Mouse (Mus musculus): Measurements from ENCODE around the gene Gng3. TPM values are rescaled to one million over a fixed set of nuclear protein-coding genes. Genes with fewer than 3 reads are reported as not detected.

Gene Gng3
- polyA plus RNA-seq (2015; fragmentation: Nextera tagmentation; extraction: Ambion mirVana), result 1.3 and 5.0 TPM in 2 replicates

- H3K36me3 ChIP-seq, result peaks cover 17% of the 10 kb centered on the region; the same call in 1 of the 2 replicates
- no peaks in the 10 kb centered on the region for H3K9me3 ChIP-seq (replicated peaks)
- H3K9ac ChIP-seq, result peak within 1 kb of the TSS; percentile 76
- H3K4me1 ChIP-seq (replicated peaks), result peaks cover 33% of the 10 kb centered on the region
- ATAC-seq (replicated peaks; ENCODE audit: insufficient number of reproducible peaks, insufficient read depth, low FRiP score, low read depth), result 0 out of 2 replicates have a peak, but pooled peaks have one; percentile 2
- no peaks in the 10 kb centered on the region for H3K27me3 ChIP-seq
- peak within 1 kb of the TSS; percentile 95 for H3K4me2 ChIP-seq
- H3K4me3 ChIP-seq, result peak within 1 kb of the TSS; percentile 65
- peak within 1 kb of the TSS; percentile 97 for H3K27ac ChIP-seq
- WGBS, result 66% methylated on average over 11 of the region's 11 CpGs
Measured at GRCm38 (mm10) chr19:8839103-8839907, at the start of gene Gng3. Gene Gng3, minus strand, starts transcription at chr19:8839194.

GRCm38 (mm10) chr19:8887585-8888463 is 48.8 kb upstream of the Gng3 start:
- Histone ChIP-seq H3K4me1 (replicated peaks) (peaks cover 7% of the 10 kb centered on the region), H3K4me2 (peak overlapping the region; percentile 81), H3K4me3 (peak overlapping the region; percentile 84), H3K27me3 (no peaks in the 10 kb centered on the region), H3K9ac (peak overlapping the region; percentile 86), H3K36me3 (peaks cover 9% of the 10 kb centered on the region; the same call in 1 of the 2 replicates), H3K27ac (peak overlapping the region; percentile 86), H3K9me3 (replicated peaks) (no peaks in the 10 kb centered on the region)
- no peak for ATAC-seq (replicated peaks; ENCODE audit: insufficient number of reproducible peaks, insufficient read depth, low FRiP score, low read depth)
- 16% methylated on average over 19 of the region's 19 CpGs for WGBS

- H3K9ac ChIP-seq, result no peak overlapping the region; the same call in 1 of the 2 replicates
- ATAC-seq (replicated peaks; ENCODE audit: insufficient number of reproducible peaks, insufficient read depth, low FRiP score, low read depth), result no peak
- peaks cover 9% of the 10 kb centered on the region; the same call in 1 of the 2 replicates for H3K36me3 ChIP-seq
- H3K4me3 ChIP-seq, result no peak overlapping the region
- WGBS, result 45% methylated on average over 1 of the region's 1 CpGs
- no peaks in the 10 kb centered on the region for H3K27me3 ChIP-seq
- H3K27ac ChIP-seq, result no peak overlapping the region
- peaks cover 7% of the 10 kb centered on the region for H3K4me1 ChIP-seq (replicated peaks)
- H3K9me3 ChIP-seq (replicated peaks), result no peaks in the 10 kb centered on the region
- H3K4me2 ChIP-seq, result no peak overlapping the region
Measured at GRCm38 (mm10) chr19:8886916-8887584, 48.1 kb upstream of the Gng3 start.

- H3K36me3 ChIP-seq, result no peaks in the 10 kb centered on the region
- ATAC-seq (replicated peaks; ENCODE audit: insufficient number of reproducible peaks, insufficient read depth, low FRiP score, low read depth), result no peak
Measured at GRCm38 (mm10) chr19:8883616-8884015, 44.6 kb upstream of the Gng3 start, which contains the start of the genes Lbhd1 and Gm49403. Gene Lbhd1, plus strand, starts transcription at chr19:8883732. Gene Gm49403, plus strand, starts transcription at chr19:8883930.

GRCm38 (mm10) chr19:8881034-8881392 is 42.0 kb upstream of the Gng3 start:
- Histone ChIP-seq H3K27me3 (no peaks in the 10 kb centered on the region), H3K27ac (peak overlapping the region; percentile 89)

More at GRCm38 (mm10) chr19:8883616-8884015, 44.6 kb upstream of the Gng3 start, which contains the start of the genes Lbhd1 and Gm49403:
- peaks cover 22% of the 10 kb centered on the region for H3K4me1 ChIP-seq (replicated peaks)
- H3K4me3 ChIP-seq, result no peak within 1 kb of the TSS
- no peaks in the 10 kb centered on the region for H3K27me3 ChIP-seq
- 61% methylated on average over 3 of the region's 3 CpGs for WGBS
- no peak within 1 kb of the TSS for H3K4me2 ChIP-seq
- H3K9me3 ChIP-seq (replicated peaks), result no peaks in the 10 kb centered on the region
- H3K9ac ChIP-seq, result no peak within 1 kb of the TSS
- H3K27ac ChIP-seq, result no peak within 1 kb of the TSS

GRCm38 (mm10) chr19:8880311-8881033 is 41.5 kb upstream of the Gng3 start, which contains the start of gene Uqcc3:
Gene Uqcc3, minus strand, starts transcription at chr19:8880923.
- Histone ChIP-seq H3K36me3 (peaks cover 17% of the 10 kb centered on the region), H3K9ac (peak within 1 kb of the TSS; percentile 75), H3K4me1 (replicated peaks) (peaks cover 15% of the 10 kb centered on the region), H3K27ac (peak within 1 kb of the TSS; percentile 89), H3K9me3 (replicated peaks) (no peaks in the 10 kb centered on the region), H3K27me3 (no peaks in the 10 kb centered on the region), H3K4me2 (peak within 1 kb of the TSS; percentile 84), H3K4me3 (peak within 1 kb of the TSS; percentile 79)
- peak; percentile 94 for ATAC-seq (replicated peaks; ENCODE audit: insufficient number of reproducible peaks, insufficient read depth, low FRiP score, low read depth)
- WGBS, result under 1% methylated on average over 42 of the region's 42 CpGs

More at GRCm38 (mm10) chr19:8881034-8881392, 42.0 kb upstream of the Gng3 start:
- WGBS, result 9% methylated on average over 3 of the region's 3 CpGs
- Histone ChIP-seq H3K4me2 (peak overlapping the region; percentile 84), H3K4me1 (replicated peaks) (peaks cover 15% of the 10 kb centered on the region), H3K4me3 (peak overlapping the region; percentile 79), H3K9me3 (replicated peaks) (no peaks in the 10 kb centered on the region), H3K9ac (peak overlapping the region; percentile 75), H3K36me3 (peaks cover 11% of the 10 kb centered on the region; the same call in 1 of the 2 replicates)
- no peak for ATAC-seq (replicated peaks; ENCODE audit: insufficient number of reproducible peaks, insufficient read depth, low FRiP score, low read depth)

GRCm38 (mm10) chr19:8875031-8875430 is 36.0 kb upstream of the Gng3 start:
- 88% methylated on average over 7 of the region's 7 CpGs for WGBS
- no peak for ATAC-seq (replicated peaks; ENCODE audit: insufficient number of reproducible peaks, insufficient read depth, low FRiP score, low read depth)
- Histone ChIP-seq H3K27me3 (no peaks in the 10 kb centered on the region), H3K27ac (no peak overlapping the region), H3K4me2 (no peak overlapping the region), H3K9me3 (replicated peaks) (no peaks in the 10 kb centered on the region), H3K4me3 (no peak overlapping the region), H3K36me3 (peaks cover 41% of the 10 kb centered on the region), H3K4me1 (replicated peaks) (peaks cover 19% of the 10 kb centered on the region), H3K9ac (no peak overlapping the region)

GRCm38 (mm10) chr19:8872266-8872840 is 33.4 kb upstream of the Gng3 start:
- H3K9me3 ChIP-seq (replicated peaks), result no peaks in the 10 kb centered on the region
- peak overlapping the region; percentile 80 for H3K27ac ChIP-seq
- H3K4me3 ChIP-seq, result peak overlapping the region; percentile 83
- ATAC-seq (replicated peaks; ENCODE audit: insufficient number of reproducible peaks, insufficient read depth, low FRiP score, low read depth), result no peak
- no peaks in the 10 kb centered on the region for H3K27me3 ChIP-seq
- H3K4me1 ChIP-seq (replicated peaks), result peaks cover 9% of the 10 kb centered on the region
- peaks cover 38% of the 10 kb centered on the region for H3K36me3 ChIP-seq
- WGBS, result 67% methylated on average over 10 of the region's 10 CpGs
- peak overlapping the region; percentile 87 for H3K4me2 ChIP-seq
- H3K9ac ChIP-seq, result peak overlapping the region; percentile 96

GRCm38 (mm10) chr19:8871267-8872186 is 32.5 kb upstream of the Gng3 start, which contains the start of gene Ubxn1:
Gene Ubxn1, plus strand, starts transcription at chr19:8871496.
- H3K4me3 ChIP-seq, result peak within 1 kb of the TSS; percentile 83
- H3K4me1 ChIP-seq (replicated peaks), result peaks cover 9% of the 10 kb centered on the region
- H3K4me2 ChIP-seq, result peak within 1 kb of the TSS; percentile 87
- H3K27me3 ChIP-seq, result no peaks in the 10 kb centered on the region
- under 1% methylated on average over 57 of the region's 59 CpGs for WGBS
- H3K9me3 ChIP-seq (replicated peaks), result no peaks in the 10 kb centered on the region
- H3K36me3 ChIP-seq, result peaks cover 33% of the 10 kb centered on the region
- peak; percentile 96 for ATAC-seq (replicated peaks; ENCODE audit: insufficient number of reproducible peaks, insufficient read depth, low FRiP score, low read depth)
- H3K9ac ChIP-seq, result peak within 1 kb of the TSS; percentile 96
- peak within 1 kb of the TSS; percentile 80 for H3K27ac ChIP-seq

All from heart, embryonic 15.5 days (tissue).